Mouse (Mus musculus): ENCODE results near the gene Zp2. TPM values are rescaled to one million over a fixed set of nuclear protein-coding genes. Genes with fewer than 3 reads are reported as not detected.

Zp2 gene
- polyA plus RNA-seq, 1 experiment: 1.1 TPM

DNA sequence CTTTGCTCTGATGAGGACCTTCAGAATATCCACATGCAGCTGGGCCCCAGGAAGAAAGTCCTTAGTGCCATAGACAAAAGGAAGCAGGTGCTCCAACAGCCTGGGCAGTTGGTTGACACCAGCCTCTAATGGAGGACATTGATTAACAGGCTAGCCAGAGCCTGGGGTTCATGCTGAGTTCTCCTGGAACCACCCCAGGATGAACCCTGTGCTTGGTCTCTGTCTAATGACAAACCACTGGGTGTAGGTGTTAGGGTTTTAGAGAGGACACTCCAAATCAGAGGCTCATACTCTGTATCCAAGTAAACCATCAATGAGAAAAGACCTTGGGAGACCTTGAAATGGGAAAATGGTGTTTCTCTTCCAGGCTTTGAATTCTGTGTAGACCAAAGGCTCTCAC is 37.8 kb upstream of the Zp2 start:
- Histone ChIP-seq H3K27me3 (ENCODE audit: control insufficient read depth, insufficient read depth, low read length) (no peaks in the 10 kb centered on the region), H3K27ac (ENCODE audit: control insufficient read depth, insufficient read depth, low read length) (no peak overlapping the region), H3K36me3 (ENCODE audit: control insufficient read depth, insufficient read depth, low read length) (no peaks in the 10 kb centered on the region), H3K4me1 (replicated peaks; ENCODE audit: control insufficient read depth, insufficient read depth, low read length) (no peaks in the 10 kb centered on the region), H3K4me3 (ENCODE audit: control insufficient read depth, insufficient read depth, low read length) (no peak overlapping the region)
- DNase-seq: no peak
- TF ChIP-seq POLR2A (IDR thresholded peaks at IDR 0.05; ENCODE audit: control insufficient read depth, extremely low read depth, insufficient read depth, low read length, poor library complexity) (no peak), CTCF (IDR thresholded peaks at IDR 0.05; ENCODE audit: borderline replicate concordance, control insufficient read depth, extremely low read depth, insufficient read depth, low read length, poor library complexity) (no peak)

DNA sequence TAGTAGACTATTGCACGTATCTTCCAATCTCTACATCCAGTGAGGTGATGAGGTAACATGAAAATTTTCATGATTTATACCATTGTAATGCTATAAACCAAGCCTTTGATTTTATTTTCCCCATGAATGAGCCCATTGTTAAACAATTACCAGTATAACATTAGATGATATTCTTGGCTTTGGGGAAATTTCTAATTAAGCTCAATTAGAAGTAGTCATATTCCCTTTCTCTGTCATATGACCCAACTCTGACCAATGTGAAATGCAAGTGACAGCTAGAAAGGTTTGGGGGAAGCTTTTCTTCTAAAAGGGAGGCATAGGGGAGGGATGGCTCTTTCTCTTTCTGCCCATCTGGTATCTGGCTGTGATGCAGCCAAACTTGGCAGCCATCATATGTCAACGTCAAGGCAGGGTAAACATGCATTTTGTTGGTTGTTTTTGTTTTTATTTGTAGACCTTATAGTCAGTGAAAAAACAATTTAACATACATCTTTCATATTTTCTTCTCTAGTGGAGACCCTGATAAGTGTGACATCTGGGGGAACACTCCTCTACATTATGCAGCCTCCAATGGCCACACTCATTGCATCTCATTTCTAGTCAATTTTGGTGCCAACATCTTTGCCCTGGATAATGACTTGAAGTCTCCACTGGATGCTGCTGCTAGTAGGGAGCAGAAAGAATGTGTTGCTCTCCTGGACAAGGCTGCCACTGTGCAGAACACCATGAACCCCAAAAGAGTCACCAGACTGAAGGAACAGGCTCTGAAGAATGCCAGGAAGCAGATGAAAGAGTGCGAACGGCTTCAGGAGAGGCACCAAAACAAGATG is 36.5 kb upstream of the Zp2 start:
- Histone ChIP-seq H3K4me1 (replicated peaks; ENCODE audit: control insufficient read depth, insufficient read depth, low read length) (no peaks in the 10 kb centered on the region), H3K36me3 (ENCODE audit: control insufficient read depth, insufficient read depth, low read length) (no peaks in the 10 kb centered on the region), H3K27me3 (ENCODE audit: control insufficient read depth, insufficient read depth, low read length) (no peaks in the 10 kb centered on the region), H3K4me3 (ENCODE audit: control insufficient read depth, insufficient read depth, low read length) (no peak overlapping the region), H3K27ac (ENCODE audit: control insufficient read depth, insufficient read depth, low read length) (no peak overlapping the region)
- 94% methylated on average over 4 of the region's 4 CpGs for WGBS
- DNase-seq: no peak
- TF ChIP-seq CTCF (IDR thresholded peaks at IDR 0.05; ENCODE audit: borderline replicate concordance, control insufficient read depth, extremely low read depth, insufficient read depth, low read length, poor library complexity) (no peak), POLR2A (IDR thresholded peaks at IDR 0.05; ENCODE audit: control insufficient read depth, extremely low read depth, insufficient read depth, low read length, poor library complexity) (no peak)

DNA sequence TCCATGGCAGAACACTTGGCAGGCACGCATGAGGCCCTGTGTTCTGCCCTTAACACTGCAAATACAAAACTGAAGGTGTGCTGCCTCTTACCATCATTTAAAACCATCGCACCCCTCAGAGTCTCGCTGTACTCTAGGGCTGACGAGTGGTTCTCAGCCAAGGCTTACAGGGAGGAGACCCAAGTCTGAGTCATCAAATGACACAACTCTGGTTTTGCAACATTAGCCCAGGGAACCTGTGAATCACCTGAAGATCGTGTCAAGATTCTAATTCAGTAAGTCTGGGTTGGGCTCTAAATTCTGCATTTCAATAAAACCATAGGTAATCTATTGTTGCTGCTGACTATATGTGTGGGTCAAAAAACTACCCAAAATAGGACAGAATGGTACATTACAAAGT is 35.5 kb upstream of the Zp2 start:
- Histone ChIP-seq H3K27me3 (ENCODE audit: control insufficient read depth, insufficient read depth, low read length) (no peaks in the 10 kb centered on the region), H3K36me3 (ENCODE audit: control insufficient read depth, insufficient read depth, low read length) (no peaks in the 10 kb centered on the region), H3K4me1 (replicated peaks; ENCODE audit: control insufficient read depth, insufficient read depth, low read length) (no peaks in the 10 kb centered on the region), H3K4me3 (ENCODE audit: control insufficient read depth, insufficient read depth, low read length) (no peak overlapping the region), H3K27ac (ENCODE audit: control insufficient read depth, insufficient read depth, low read length) (no peak overlapping the region)
- TF ChIP-seq POLR2A (IDR thresholded peaks at IDR 0.05; ENCODE audit: control insufficient read depth, extremely low read depth, insufficient read depth, low read length, poor library complexity): no peak
- no peak for TF ChIP-seq CTCF (IDR thresholded peaks at IDR 0.05; ENCODE audit: borderline replicate concordance, control insufficient read depth, extremely low read depth, insufficient read depth, low read length, poor library complexity)
- WGBS: 86% methylated on average over 5 of the region's 5 CpGs
- DNase-seq: no peak

DNA sequence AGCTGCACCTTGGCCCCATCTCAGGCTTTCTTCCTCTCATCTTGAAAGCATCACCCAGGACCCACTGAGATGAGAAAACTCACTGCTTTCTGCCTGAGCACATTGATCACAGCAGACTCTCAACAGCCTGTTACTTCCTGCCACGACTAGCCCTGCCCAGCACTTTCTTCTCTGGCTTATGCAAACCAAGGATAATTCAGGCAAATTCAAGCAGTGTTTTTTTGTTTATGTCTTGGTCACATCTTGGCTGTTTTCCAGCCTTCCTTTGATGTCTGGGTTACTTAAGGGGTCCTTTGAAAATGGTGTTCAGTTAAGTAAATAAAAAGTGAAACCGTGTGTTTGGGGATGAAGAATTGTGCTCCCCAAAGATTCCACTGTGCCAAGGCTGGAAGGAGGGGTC is 33.8 kb upstream of the Zp2 start:
- no peak overlapping the region for H3K4me3 ChIP-seq (ENCODE audit: control insufficient read depth, insufficient read depth, low read length)
- no peak for TF ChIP-seq CTCF (IDR thresholded peaks at IDR 0.05; ENCODE audit: borderline replicate concordance, control insufficient read depth, extremely low read depth, insufficient read depth, low read length, poor library complexity)
- no peak for TF ChIP-seq POLR2A (IDR thresholded peaks at IDR 0.05; ENCODE audit: control insufficient read depth, extremely low read depth, insufficient read depth, low read length, poor library complexity)
- H3K27me3 ChIP-seq (ENCODE audit: control insufficient read depth, insufficient read depth, low read length): no peaks in the 10 kb centered on the region
- no peaks in the 10 kb centered on the region for H3K36me3 ChIP-seq (ENCODE audit: control insufficient read depth, insufficient read depth, low read length)
- H3K4me1 ChIP-seq (replicated peaks; ENCODE audit: control insufficient read depth, insufficient read depth, low read length): no peaks in the 10 kb centered on the region
- no peak overlapping the region for H3K27ac ChIP-seq (ENCODE audit: control insufficient read depth, insufficient read depth, low read length)
- 30% methylated on average over 2 of the region's 2 CpGs for WGBS
- no peak for DNase-seq

DNA sequence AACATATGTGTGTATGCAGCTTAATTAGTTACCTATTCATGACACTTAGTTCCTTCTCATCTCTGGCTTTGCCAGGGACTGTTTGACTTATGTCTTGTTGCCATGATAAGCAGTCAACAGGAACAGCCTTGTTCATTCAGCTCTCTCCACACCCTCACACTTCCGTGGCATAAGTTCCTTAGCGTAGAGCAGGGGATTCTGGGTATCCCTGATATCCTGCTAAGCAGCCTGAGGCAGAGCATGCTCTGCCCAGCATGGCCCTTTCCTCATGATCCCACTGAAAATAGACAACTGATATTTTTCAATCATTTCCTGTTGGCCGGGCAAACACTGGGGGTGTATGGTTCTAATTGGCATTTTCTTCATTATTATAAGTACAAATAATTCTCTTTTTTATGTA is 32.5 kb upstream of the Zp2 start:
- WGBS: 90% methylated on average over 3 of the region's 3 CpGs
- TF ChIP-seq CTCF (IDR thresholded peaks at IDR 0.05; ENCODE audit: borderline replicate concordance, control insufficient read depth, extremely low read depth, insufficient read depth, low read length, poor library complexity): no peak
- no peak for TF ChIP-seq POLR2A (IDR thresholded peaks at IDR 0.05; ENCODE audit: control insufficient read depth, extremely low read depth, insufficient read depth, low read length, poor library complexity)
- H3K4me1 ChIP-seq (replicated peaks; ENCODE audit: control insufficient read depth, insufficient read depth, low read length): no peaks in the 10 kb centered on the region
- no peaks in the 10 kb centered on the region for H3K36me3 ChIP-seq (ENCODE audit: control insufficient read depth, insufficient read depth, low read length)
- no peaks in the 10 kb centered on the region for H3K27me3 ChIP-seq (ENCODE audit: control insufficient read depth, insufficient read depth, low read length)
- no peak overlapping the region for H3K4me3 ChIP-seq (ENCODE audit: control insufficient read depth, insufficient read depth, low read length)
- H3K27ac ChIP-seq (ENCODE audit: control insufficient read depth, insufficient read depth, low read length): no peak overlapping the region
- DNase-seq: no peak

DNA sequence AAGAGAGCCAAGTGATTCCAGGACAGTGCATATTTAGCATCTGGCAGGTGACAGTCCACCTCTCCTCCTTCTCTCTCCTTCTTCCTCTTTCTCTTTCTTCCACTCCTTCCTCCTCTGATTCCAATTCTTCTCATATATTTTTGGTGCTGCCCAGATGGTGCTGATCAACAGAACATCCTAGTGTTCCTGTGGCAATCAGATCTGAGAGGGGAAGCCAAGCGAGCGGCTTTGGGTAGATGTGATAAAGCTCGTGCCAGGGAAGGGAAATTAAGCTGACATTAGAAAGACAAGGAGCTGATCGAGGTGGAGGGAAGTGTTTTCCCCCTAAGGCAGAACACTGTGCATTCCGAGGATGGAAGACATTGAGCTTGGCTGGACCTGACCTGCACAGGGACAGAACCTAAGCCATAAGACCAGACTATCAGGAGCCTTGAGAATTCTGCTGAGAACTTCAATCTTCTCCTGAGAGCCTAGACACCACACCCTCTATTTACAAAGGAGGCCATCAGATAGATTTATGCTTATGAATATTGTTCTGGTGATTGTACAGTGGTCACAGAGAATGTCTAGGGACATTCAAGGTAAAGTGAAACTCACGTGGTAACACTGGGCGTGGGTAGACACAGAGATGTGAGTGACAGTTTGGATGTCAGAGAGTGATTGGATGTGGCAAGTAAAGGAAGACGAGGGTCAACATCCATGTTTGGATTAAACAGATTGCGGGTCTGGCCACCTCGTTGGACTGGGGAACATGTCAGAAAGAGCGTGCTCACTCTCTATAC is 29.8 kb upstream of the Zp2 start:
- H3K27me3 ChIP-seq (ENCODE audit: control insufficient read depth, insufficient read depth, low read length): no peaks in the 10 kb centered on the region
- H3K4me3 ChIP-seq (ENCODE audit: control insufficient read depth, insufficient read depth, low read length): no peak overlapping the region
- H3K4me1 ChIP-seq (replicated peaks; ENCODE audit: control insufficient read depth, insufficient read depth, low read length): no peaks in the 10 kb centered on the region
- no peak for DNase-seq
- no peak for TF ChIP-seq CTCF (IDR thresholded peaks at IDR 0.05; ENCODE audit: borderline replicate concordance, control insufficient read depth, extremely low read depth, insufficient read depth, low read length, poor library complexity)
- no peak for TF ChIP-seq POLR2A (IDR thresholded peaks at IDR 0.05; ENCODE audit: control insufficient read depth, extremely low read depth, insufficient read depth, low read length, poor library complexity)
- H3K36me3 ChIP-seq (ENCODE audit: control insufficient read depth, insufficient read depth, low read length): no peaks in the 10 kb centered on the region
- 87% methylated on average over 11 of the region's 11 CpGs for WGBS
- H3K27ac ChIP-seq (ENCODE audit: control insufficient read depth, insufficient read depth, low read length): no peak overlapping the region

All from thymus, adult 2 months (tissue).